Mouse (Mus musculus) lung, adult 2 months (tissue): ENCODE results near the gene Rbp4.

Experiments
- CTCF ChIP-seq: fragments of 200-500 bp; IDR thresholded peaks from 2 replicates; pipeline ENCODE4 v1.5.1; 2011; ENCODE audit warnings: mild to moderate bottlenecking, low read length, control low read depth; ENCODE audit not compliant: insufficient read depth
- POLR2A ChIP-seq: fragments of 200-500 bp; IDR thresholded peaks from 2 replicates; pipeline ENCODE4 v1.6.1; 2011; ENCODE audit warnings: low read depth, mild to moderate bottlenecking, control low read depth, low read length, borderline replicate concordance; ENCODE audit errors: extremely low read depth

DNA sequence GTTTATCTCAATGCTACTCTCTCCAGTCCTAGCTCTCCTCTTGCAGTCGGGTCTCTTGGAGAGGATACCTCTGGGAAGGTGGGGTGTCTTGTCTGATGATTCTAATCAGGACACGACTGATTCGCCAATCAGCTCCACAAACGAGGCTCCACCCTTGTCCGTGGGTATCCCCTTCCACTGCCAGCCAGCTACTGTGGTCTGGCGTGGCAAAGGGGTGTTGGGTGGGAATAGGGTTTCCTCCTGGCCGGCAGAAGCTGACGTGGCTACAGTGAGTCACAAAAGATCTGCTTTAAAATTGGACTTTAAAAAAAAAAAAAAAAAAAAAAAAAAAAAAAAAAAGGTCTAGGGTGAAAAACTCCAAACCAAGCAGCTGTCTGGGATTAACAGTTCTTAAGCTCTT, 14.0 kb downstream of the Rbp4 start:
- no peak for TF ChIP-seq POLR2A
- TF ChIP-seq CTCF = no peak
